Mouse (Mus musculus) c-Kit-positive CD71-positive TER-119-positive erythroid progenitor cells, embryonic 14.5 days (primary cell): Measurements from ENCODE around the gene Ccm2l.
A peak's percentile ranks its signal among the peaks of the same experiment; 100 is the strongest.

Experiments
- DNase-seq: peaks from one replicate; pipeline ENCODE4 v3.0.0-alpha.2; 2013; ENCODE audit warnings: low spot score

Ccm2l gene

DNA sequence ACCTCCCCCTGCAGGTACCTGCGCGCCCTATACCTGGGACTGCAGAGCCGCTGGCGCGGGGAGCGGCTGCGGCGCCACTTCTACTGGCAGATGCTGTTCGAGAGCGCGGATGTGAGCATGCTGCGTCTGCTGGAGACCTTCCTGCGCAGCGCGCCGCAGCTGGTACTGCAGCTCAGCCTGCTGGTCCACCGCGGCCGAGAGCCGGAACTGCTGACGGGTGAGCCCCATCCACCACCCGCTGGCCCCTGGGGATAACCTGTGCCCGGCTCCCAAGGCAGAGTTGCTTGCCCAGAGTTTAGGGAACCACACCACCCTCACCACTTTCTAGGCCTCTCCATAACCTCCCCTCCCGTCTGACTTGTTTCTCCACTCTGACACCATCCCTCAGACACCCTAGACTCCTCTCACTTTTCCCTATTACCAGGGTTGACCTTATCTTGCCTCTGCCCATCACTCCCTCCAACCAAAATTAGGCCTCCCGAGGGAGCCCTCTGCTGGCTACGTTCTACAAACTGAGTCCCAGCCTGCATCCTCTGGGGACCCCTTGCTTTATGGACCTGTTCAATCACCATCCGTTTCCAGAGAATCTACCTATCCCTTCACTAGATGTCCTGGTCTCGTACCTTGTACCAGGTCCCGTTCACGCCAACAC is 12.9 kb upstream of the Ccm2l start:
- DNase-seq, result no peak

DNA sequence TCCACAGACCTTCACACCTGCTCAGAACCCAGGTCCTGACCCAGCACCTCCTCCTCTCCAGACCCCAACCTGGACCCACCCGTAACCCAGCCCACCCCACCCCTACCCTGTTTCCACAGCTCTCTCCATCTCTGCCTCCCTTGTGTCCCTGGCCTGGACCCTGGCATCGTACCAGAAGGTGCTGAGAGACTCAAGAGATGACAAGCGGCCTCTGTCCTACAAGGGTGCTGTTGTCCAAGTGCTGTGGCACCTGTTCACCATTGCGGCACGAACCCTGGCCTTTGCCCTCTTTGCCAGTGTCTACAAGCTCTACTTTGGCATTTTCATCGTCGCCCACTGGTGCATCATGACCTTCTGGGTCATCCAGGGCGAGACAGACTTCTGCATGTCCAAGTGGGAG is 11.9 kb upstream of the Ccm2l start:
- DNase-seq, result no peak

GRCm38 (mm10) chr2:153055270-153055920 is 10.4 kb upstream of the Ccm2l start:
- DNase-seq, result no peak

- no peak for DNase-seq
Observed at GRCm38 (mm10) chr2:153058365-153058764, 7.4 kb upstream of the Ccm2l start.

DNA sequence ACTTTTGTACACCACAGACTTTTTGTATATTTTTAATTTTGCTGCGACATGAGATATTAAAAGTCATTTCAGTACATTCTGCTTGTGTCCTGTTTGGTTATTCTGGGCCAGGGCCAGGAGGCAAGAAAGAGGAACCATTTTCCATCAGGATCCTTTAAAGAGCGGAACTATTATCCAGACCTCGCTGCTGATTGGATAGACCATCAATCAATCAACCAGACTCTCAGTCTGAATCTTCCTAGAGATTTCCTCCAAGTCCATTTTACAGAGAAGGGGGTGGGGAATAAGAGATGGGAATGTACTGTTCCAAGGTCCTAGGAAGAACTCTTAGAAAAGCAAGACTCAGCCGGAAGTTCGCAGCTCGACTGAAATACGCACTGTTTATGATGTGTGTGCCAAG is 5.5 kb upstream of the Ccm2l start:
- DNase-seq, result no peak

DNA sequence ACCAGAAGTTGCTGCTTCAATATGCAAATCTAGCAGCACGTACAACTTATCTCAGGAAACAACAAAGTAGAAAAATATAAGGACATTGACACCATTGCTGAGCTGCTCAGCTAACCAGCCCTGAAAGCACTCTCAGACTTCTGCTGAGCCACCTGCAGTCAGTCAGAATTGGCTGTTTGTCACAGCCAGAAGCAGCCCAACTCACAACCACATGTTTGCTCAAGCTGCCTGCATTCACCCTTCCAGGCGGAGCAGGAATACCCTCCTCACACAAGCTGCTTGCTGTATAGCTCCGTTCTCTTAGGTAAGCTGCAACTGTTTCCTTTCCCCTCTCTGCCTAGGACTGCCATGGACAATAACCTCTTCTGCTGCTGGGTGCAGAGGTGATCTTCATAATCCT is 2.4 kb upstream of the Ccm2l start:
- no peak for DNase-seq

- DNase-seq, result no peak
Observed at GRCm38 (mm10) chr2:153064190-153064970, 1.4 kb upstream of the Ccm2l start.

- no peak for DNase-seq
Observed at GRCm38 (mm10) chr2:153066991-153067390, 1.2 kb downstream of the Ccm2l start.

- no peak for DNase-seq
Observed at GRCm38 (mm10) chr2:153070762-153071490, 5.2 kb downstream of the Ccm2l start.

GRCm38 (mm10) chr2:153071491-153072184 is 5.9 kb downstream of the Ccm2l start:
- DNase-seq, result no peak

GRCm38 (mm10) chr2:153074651-153075050 is 8.9 kb downstream of the Ccm2l start:
- DNase-seq, result no peak

DNA sequence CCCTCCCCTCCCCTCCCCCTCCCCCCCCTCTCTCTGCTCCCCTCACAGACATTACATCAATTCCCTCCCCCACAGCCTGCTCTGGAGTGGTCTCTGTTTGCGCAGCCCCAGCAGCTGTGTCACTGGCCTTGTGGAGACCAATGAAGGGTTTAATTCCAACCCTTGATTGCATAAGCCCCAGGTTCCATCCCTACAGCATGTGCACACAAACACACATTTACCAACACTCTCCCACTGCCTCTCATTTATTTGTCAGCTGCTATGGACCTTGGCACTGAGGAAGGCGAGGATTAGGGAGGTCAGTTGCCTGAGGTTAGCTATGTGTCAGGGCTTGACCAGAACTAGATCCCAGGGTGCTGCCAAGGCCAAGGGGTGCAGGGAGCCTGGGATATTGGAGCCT is 10.2 kb downstream of the Ccm2l start:
- no peak for DNase-seq

- DNase-seq, result peak; percentile 87
Observed at GRCm38 (mm10) chr2:153080841-153081523, 15.2 kb downstream of the Ccm2l start.

- DNase-seq, result no peak
Observed at GRCm38 (mm10) chr2:153081866-153082265, 16.1 kb downstream of the Ccm2l start.

- DNase-seq, result no peak
Observed at GRCm38 (mm10) chr2:153083275-153083674, 17.5 kb downstream of the Ccm2l start.

- no peak for DNase-seq
Observed at GRCm38 (mm10) chr2:153083824-153084223, 18.1 kb downstream of the Ccm2l start.

GRCm38 (mm10) chr2:153084261-153084976 is 18.7 kb downstream of the Ccm2l start:
- no peak for DNase-seq

DNA sequence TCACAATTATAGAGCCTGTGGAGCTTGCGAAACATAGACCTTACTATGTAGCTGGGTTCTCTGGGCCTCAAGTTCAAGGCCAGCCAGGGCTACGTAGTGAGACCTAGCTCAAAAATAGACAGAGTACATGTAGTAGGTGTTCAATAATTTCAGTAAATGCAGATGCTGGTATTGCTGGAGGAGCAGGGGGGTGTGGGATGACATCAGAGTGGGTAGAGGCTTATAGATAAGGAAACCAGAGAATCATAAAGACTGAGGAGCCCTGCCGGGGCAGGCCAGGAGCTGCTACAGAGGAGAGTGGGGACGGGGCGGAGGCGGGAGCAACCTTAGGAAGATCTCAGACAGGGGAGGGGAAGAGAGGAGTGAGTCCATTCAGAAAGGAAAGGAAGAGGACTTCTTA is 19.8 kb downstream of the Ccm2l start:
- DNase-seq, result no peak

- DNase-seq, result no peak
Observed at GRCm38 (mm10) chr2:153086166-153086565, 20.4 kb downstream of the Ccm2l start.

DNA sequence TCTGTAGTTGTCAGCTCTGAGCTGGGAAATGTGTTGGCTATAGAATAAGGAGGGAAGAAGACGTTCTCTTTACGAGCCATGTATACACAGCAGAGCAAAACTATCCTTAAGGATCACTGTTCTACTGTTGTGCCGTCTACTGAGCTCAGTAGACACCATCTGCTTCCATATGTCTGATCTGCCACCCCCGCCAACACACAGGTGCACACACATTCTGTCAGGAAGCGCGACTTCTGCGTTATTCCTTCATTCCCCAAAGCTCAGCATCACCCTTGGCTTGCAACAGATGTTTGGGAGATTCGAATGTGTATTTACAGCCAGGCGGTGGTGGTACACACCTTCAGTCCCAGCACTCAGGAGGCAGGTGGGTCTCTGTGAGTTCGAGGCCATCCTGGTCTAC is 21.3 kb downstream of the Ccm2l start:
- DNase-seq, result no peak

GRCm38 (mm10) chr2:153089316-153089715 is 23.6 kb downstream of the Ccm2l start:
- no peak for DNase-seq
